Mouse (Mus musculus): ENCODE data around the gene Tmem210. TPM values are rescaled to one million over a fixed set of nuclear protein-coding genes. Genes with fewer than 3 reads are reported as not detected.

Tmem210 gene
- total and polyA plus RNA-seq, 3 experiments = not detected

DNA sequence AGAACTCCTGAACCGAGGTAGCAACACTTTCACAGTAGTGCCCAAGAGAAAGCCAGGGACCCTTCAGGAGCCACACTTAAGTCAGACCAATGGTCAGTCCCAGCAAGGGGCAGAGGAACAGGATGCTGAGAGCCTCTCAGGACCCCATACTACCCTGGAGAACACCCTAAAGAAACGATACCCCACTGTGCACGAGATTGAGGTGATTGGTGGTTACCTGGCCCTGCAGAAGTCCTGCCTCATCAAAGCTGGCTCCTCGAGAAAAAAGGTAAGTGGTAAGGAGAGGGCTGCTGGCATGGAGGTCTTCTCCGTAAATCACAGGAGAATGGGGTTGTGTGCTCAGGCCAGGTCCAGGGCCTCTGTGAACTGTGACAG is 23.7 kb upstream of the Tmem210 start:
- no peak for TF ChIP-seq NRF1 (IDR thresholded peaks at IDR 0.05; ENCODE audit: insufficient read depth, low read depth, low read length, poor library complexity, severe bottlenecking)
- TF ChIP-seq MYB (IDR thresholded peaks at IDR 0.05; ENCODE audit: low read depth, low read length) = no peak
- no peak for TF ChIP-seq MXI1 (IDR thresholded peaks at IDR 0.05; ENCODE audit: low read depth, low read length)
- TF ChIP-seq MEF2A (IDR thresholded peaks at IDR 0.05; ENCODE audit: extremely low read depth, insufficient replicate concordance, low read depth, low read length, poor library complexity, severe bottlenecking) = no peak
- no peak for TF ChIP-seq USF1 (IDR thresholded peaks at IDR 0.05; ENCODE audit: low read depth, low read length)
- TF ChIP-seq GABPA (IDR thresholded peaks at IDR 0.05; ENCODE audit: low read depth, low read length) = no peak
- TF ChIP-seq ELF1 (IDR thresholded peaks at IDR 0.05; ENCODE audit: low read depth, low read length) = no peak
- TF ChIP-seq UBTF (IDR thresholded peaks at IDR 0.05; ENCODE audit: borderline replicate concordance, insufficient read depth, low read depth, low read length) = no peak
- TF ChIP-seq ZC3H11A (IDR thresholded peaks at IDR 0.05; ENCODE audit: low read depth, low read length) = no peak
- TF ChIP-seq GATA1 (IDR thresholded peaks at IDR 0.05; ENCODE audit: low read depth, low read length) = no peak
- TF ChIP-seq POLR2AphosphoS5 (IDR thresholded peaks at IDR 0.05; ENCODE audit: borderline replicate concordance, low read depth, low read length) = no peak
- TF ChIP-seq EP300 (IDR thresholded peaks at IDR 0.05; ENCODE audit: low read depth in 1 of 2, low read length in 2 of 2) = no peak
- TF ChIP-seq TBP (IDR thresholded peaks at IDR 0.05; ENCODE audit: low read depth, low read length) = no peak
- TF ChIP-seq JUND (IDR thresholded peaks at IDR 0.05; ENCODE audit: low read depth, low read length) = no peak
- TF ChIP-seq BHLHE40 (IDR thresholded peaks at IDR 0.05; ENCODE audit: borderline replicate concordance, low read depth, low read length) = no peak
- TF ChIP-seq TCF12 (IDR thresholded peaks at IDR 0.05; ENCODE audit: low read depth, low read length) = no peak
- no peak for TF ChIP-seq KAT2A (conservative IDR thresholded peaks at IDR 0.05; ENCODE audit: low read depth, low read length)
- no peak for TF ChIP-seq SIN3A (IDR thresholded peaks at IDR 0.05; ENCODE audit: low read length)
- Histone ChIP-seq H3K36me3 (ENCODE audit: control insufficient read depth in 1 of 2, insufficient read depth in 2 of 2, low read length in 2 of 2) (peaks cover 0 to 36% of the 10 kb centered on the region in 2 experiments; a peak in 2 of 4 replicates), H3K4me1 (ENCODE audit: control insufficient read depth in 1 of 2, insufficient read depth in 2 of 2, low read length in 2 of 2) (peaks cover 10 to 52% of the 10 kb centered on the region in 2 experiments), H3K79me2 (ENCODE audit: control insufficient read depth, insufficient read depth, low read length, poor library complexity) (peaks cover 55% of the 10 kb centered on the region), H3K9me3 (replicated peaks; ENCODE audit: insufficient read depth, low read length) (no peaks in the 10 kb centered on the region), H3K27ac (ENCODE audit: control insufficient read depth, low read depth, low read length) (no peak overlapping the region), H3K9ac (ENCODE audit: control insufficient read depth, low read depth, low read length, poor library complexity, severe bottlenecking) (peak overlapping the region; percentile 93), H3K27me3 (ENCODE audit: control insufficient read depth in 1 of 2, insufficient read depth in 2 of 2, low read length in 2 of 2) (no peaks in the 10 kb centered on the region), H3K4me3 (ENCODE audit: control insufficient read depth in 1 of 2, insufficient read depth in 1 of 2, low read depth in 2 of 2, low read length in 2 of 2) (peak overlapping the region; percentile 90 to 95)
- DNase-seq (ENCODE audit: low read depth, low spot score) = no peak

DNA sequence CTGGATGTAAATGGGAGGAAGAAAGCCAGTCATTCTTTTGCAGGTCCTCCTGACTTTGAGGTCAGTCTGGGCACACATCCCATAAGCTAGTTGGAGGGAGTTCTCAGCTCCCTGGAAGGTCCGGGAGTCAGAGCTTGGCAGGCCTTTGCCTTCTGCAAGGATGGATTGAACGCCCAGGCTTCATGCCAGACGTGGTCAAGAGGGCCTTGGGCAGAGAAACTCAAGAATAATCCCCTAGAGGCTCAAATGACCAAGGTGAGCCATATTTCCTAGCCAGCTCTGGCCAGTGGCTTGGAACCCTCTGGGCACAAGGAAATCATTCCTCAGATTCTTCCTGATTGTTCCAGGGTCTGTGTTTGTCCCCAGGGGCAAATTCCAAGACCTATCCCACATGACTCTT is 23.1 kb upstream of the Tmem210 start:
- no peak for DNase-seq (ENCODE audit: low read depth, low spot score)
- Histone ChIP-seq H3K36me3 (ENCODE audit: control insufficient read depth in 1 of 2, insufficient read depth in 2 of 2, low read length in 2 of 2) (peaks cover 0 to 36% of the 10 kb centered on the region in 2 experiments; a peak in 2 of 4 replicates), H3K4me3 (ENCODE audit: control insufficient read depth in 1 of 2, insufficient read depth in 1 of 2, low read depth in 2 of 2, low read length in 2 of 2) (peak overlapping the region; percentile 90 to 95), H3K79me2 (ENCODE audit: control insufficient read depth, insufficient read depth, low read length, poor library complexity) (peaks cover 55% of the 10 kb centered on the region), H3K4me1 (ENCODE audit: control insufficient read depth in 1 of 2, insufficient read depth in 2 of 2, low read length in 2 of 2) (peaks cover 10 to 52% of the 10 kb centered on the region in 2 experiments), H3K27me3 (ENCODE audit: control insufficient read depth in 1 of 2, insufficient read depth in 2 of 2, low read length in 2 of 2) (no peaks in the 10 kb centered on the region), H3K9ac (ENCODE audit: control insufficient read depth, low read depth, low read length, poor library complexity, severe bottlenecking) (peak overlapping the region; percentile 93), H3K9me3 (replicated peaks; ENCODE audit: insufficient read depth, low read length) (no peaks in the 10 kb centered on the region), H3K27ac (ENCODE audit: control insufficient read depth, low read depth, low read length) (0 out of 2 replicates have a peak overlapping the region, but pooled peaks have one; percentile 13)
- TF ChIP-seq E2F4 (IDR thresholded peaks at IDR 0.05; ENCODE audit: borderline replicate concordance, low read depth, low read length) (no peak), RCOR1 (IDR thresholded peaks at IDR 0.05; ENCODE audit: low read depth, low read length) (no peak), POLR2A (IDR thresholded peaks at IDR 0.05; ENCODE audit: control insufficient read depth in 1 of 2, insufficient read depth in 1 of 2, low read depth in 1 of 2, low read length in 2 of 2, poor library complexity in 1 of 2) (no peak), USF2 (IDR thresholded peaks at IDR 0.05; ENCODE audit: borderline replicate concordance in 1 of 2, insufficient read depth in 1 of 2, low read depth in 1 of 2, low read length in 2 of 2) (no peak), MYC (IDR thresholded peaks at IDR 0.05; ENCODE audit: low read depth, low read length) (no peak), HCFC1 (IDR thresholded peaks at IDR 0.05; ENCODE audit: low read depth, low read length) (no peak), NELFE (IDR thresholded peaks at IDR 0.05; ENCODE audit: low read depth, low read length) (no peak), MAZ (IDR thresholded peaks at IDR 0.05; ENCODE audit: low read depth, low read length) (no peak), NRF1 (IDR thresholded peaks at IDR 0.05; ENCODE audit: insufficient read depth, low read depth, low read length, poor library complexity, severe bottlenecking) (no peak), TCF12 (IDR thresholded peaks at IDR 0.05; ENCODE audit: low read depth, low read length) (no peak), MAX (IDR thresholded peaks at IDR 0.05; ENCODE audit: low read length) (no peak), SMC3 (IDR thresholded peaks at IDR 0.05; ENCODE audit: low read depth, low read length) (no peak), ELF1 (IDR thresholded peaks at IDR 0.05; ENCODE audit: low read depth, low read length) (no peak), CTCF (IDR thresholded peaks at IDR 0.05 in 2 of 3, conservative IDR thresholded peaks at IDR 0.05 in 1 of 3; ENCODE audit: control insufficient read depth in 1 of 3, insufficient read depth in 1 of 3, low read depth in 2 of 3, low read length in 3 of 3, poor library complexity in 1 of 3, severe bottlenecking in 1 of 3) (no peak)

All from MEL (cell line).